Mouse (Mus musculus) ovary, adult 10 weeks (tissue): Measurements from ENCODE around the gene Nit1. TPM values are rescaled to one million over a fixed set of nuclear protein-coding genes. Genes with fewer than 3 reads are reported as not detected.

ENCODE experiments used
- polyA plus RNA-seq: library from polyadenylated mRNA; stranded (reverse); fragments of 350-450 nt; fragmentation: Illumina TruSeq; extraction: RNeasy Lipid Tissue Mini Kit (QIAGEN cat#74804); gene quantifications from one replicate; pipeline ENCODE4 v1.2.3, GENCODE M21; 2014

The Nit1 gene
- polyA plus RNA-seq, result 10.9 TPM

DNA sequence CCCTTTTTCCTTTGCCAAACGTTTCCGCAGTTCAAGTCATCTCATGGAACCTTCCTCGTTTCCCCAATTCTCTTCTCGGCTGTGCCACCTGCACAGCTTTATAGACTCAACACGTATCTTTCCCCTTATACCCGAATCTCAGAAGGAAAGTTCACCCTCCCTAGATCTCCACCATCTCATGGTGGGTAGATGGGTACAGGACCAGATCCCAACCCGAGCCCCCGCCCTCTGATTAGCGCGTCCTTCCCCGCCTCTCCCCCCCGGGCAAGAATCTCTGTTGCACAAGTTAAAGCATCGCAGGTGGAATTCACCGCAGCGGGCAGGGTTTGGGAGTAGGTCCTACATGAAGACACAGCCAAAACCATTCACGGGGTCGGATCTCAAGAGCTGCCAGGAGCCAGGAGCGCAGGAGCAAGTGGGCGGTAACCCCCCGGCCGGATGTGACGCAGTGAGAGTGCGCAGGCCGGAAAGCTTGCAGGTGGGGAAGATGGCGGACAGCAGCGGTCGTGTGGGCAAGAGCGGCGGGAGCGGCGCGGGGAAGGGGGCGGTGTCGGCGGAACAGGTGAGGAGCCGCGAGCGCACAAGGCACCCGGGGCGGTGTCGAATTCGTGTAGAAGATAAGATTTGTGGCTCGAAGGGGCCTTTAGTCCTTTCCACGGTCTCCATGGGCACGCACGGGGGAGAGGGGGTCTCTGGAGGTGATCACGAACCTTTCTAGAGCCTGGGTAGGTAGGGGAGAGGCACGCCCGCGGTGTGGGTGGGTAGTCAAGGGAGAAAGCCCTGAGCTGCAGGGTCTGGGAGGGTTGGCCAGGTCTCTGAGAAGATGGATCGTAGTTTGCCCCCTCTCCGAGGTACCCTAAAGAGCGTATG lies at the start of gene Nit1, which contains the start of gene Pfdn2:
TSS of gene Nit1 (minus strand) at position 422 of the 870 bp plus-strand sequence.
TSS of gene Pfdn2 (plus strand) at position 446 of the 870 bp plus-strand sequence.

DNA sequence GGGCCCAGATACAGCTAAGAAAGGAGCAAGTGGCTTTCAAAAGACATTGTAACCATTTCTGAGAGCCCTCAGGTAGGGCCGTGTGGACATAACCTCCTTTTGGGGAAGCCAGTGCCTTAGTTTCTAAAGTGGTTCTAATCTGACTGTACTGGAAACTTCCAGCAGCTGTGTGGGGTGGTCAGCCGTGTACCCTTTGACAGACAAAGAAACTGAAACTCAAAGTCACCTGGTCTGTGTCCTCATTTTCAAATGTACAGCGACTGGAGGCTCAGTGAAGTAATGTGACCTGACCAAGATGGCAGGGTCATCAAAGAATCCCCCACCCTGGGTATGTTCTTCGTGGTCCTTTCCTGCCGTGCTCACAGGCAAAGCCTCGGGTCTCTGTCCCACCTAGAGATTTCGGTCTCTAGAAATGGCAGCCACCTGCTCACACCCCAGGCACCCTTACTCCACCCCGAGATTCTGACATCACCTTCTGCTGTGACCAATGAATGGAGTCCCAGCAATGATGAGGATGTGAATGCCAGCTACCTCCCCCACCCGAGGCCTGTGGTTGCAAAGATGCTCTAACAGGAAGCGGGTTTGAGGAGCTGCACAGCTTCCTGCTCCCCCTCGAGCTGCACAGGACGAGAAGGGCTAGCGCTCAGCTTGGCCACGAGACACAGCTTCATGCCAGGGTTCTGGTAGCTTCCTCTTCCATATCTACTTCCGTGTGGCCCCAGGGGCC lies 43.1 kb upstream of the Nit1 start, which contains the start of gene Arhgap30:
TSS of gene Arhgap30 (plus strand) at position 579 of the 727 bp plus-strand sequence.

GRCm38 (mm10) chr1:171369845-171370556 lies 24.6 kb upstream of the Nit1 start, which contains the start of gene Nectin4:
Gene Nectin4 (plus strand): TSS chr1:171370099.

DNA sequence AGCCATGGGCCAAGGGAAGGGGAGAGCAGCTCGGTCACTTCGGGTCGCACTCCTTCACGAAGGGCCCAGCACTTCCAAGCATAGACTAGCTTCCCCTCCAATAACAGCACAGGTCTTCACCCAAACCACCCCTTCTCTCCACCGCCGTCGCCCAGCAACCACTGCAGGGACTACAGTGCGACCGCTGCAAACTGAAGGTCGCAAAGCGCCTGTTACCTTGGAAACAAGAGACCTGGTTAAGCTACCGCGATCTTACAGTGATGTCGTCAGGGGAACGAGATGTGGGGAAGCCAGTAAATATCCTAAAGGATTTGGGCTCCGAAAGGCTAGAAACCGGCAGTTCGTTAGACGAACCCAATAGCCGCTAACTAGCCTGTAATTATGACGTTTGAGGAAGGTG lies 15.2 kb upstream of the Nit1 start, which contains the start of gene Klhdc9:
TSS of gene Klhdc9 (minus strand) at position 143 of the 400 bp plus-strand sequence.

DNA sequence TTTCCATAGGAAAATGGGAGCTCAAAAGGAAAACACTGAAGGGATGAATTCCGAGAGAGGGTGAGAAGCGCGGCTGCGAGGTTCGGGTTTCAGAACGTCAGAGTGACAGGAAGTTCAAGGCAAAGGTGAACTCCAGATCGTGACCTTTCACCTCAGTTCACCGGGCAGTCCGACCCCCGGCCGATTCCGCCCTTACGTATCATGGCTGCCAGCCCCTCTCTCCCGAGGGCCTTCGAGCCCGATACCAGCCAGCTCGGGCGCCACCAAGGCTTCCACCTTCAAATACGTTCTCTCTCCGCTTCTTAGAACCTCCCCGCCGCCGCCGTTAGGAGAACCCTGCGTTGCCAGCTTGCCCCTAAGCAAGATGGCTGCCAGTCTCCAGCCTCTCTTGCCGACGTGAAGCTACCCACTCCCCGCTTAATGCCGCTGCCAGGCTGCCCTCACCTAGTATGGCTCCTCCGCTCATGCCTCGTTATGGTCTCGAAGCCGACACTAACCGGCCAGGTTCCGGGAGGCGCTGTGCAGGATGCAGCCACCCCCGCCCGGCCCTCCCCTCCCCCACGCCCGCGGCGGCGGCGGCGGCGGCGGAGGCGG lies 16.5 kb downstream of the Nit1 start, which contains the start of gene Dedd:
TSS of gene Dedd (plus strand) at position 307 of the 594 bp plus-strand sequence.

DNA sequence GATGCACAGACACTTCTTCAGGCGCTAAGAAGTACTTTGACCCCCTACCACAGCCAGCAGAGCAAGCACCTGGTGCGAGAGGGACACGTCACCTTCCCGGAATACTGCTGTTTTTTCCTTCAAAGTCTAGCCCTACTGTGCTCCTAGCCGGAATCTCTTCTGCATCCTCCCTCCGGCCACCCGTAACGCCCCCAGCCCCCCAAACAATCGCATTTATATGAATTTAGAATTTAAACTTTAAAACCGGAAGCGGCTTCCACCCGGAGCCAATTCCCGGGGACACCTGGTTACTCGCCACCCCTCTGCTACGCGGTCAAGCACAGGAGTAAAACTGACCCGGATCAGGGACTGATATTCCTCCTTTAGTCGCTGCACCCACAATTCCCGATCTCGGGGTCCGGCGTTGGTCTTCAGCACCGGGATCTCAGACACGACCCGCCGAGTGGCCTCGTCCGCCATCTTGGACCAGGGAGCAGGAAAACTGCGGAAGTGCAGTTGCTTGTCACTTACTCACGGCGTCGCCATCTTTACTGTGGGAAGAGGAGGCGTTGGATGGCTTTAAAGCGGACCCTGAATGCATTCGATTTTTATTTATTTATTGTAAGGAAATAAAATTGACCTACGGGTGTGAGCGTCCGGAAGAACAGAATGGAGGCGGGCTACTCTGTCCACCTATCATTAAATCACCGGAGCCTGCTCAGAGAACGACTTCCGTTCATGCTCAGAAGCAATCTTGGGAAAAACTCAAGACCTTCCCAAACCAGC lies 51.0 kb downstream of the Nit1 start, which contains the start of gene Ufc1:
TSS of gene Ufc1 (minus strand) at position 727 of the 765 bp plus-strand sequence.

Other genes with a start within 250 kb of the Nit1 start
- gene Cfap126, start 231.7 kb downstream of the Nit1 start, polyA plus RNA-seq, result 5.6 TPM
- 34.2 TPM for gene Sdhc, start 195.0 kb downstream of the Nit1 start, polyA plus RNA-seq
- not detected for gene Mpz, start 194.9 kb downstream of the Nit1 start, polyA plus RNA-seq
- 49.2 TPM for gene Pcp4l1, start 149.4 kb downstream of the Nit1 start, polyA plus RNA-seq
- gene Nr1i3, start 131.7 kb downstream of the Nit1 start, polyA plus RNA-seq, result not detected
- gene Tomm40l, start 123.1 kb downstream of the Nit1 start, polyA plus RNA-seq, result 4.0 TPM
- not detected for gene Apoa2, start 120.6 kb downstream of the Nit1 start, polyA plus RNA-seq
- gene Fcer1g, start 111.3 kb downstream of the Nit1 start, polyA plus RNA-seq, result 46.0 TPM
- 5.0 TPM for gene Adamts4, start 95.2 kb downstream of the Nit1 start, polyA plus RNA-seq
- gene Ndufs2, start 94.3 kb downstream of the Nit1 start, polyA plus RNA-seq, result 37.5 TPM
- gene B4galt3, start 75.3 kb downstream of the Nit1 start, polyA plus RNA-seq, result 6.0 TPM
- gene Ppox, start 64.5 kb downstream of the Nit1 start, polyA plus RNA-seq, result 4.1 TPM
- gene Usp21, start 57.7 kb downstream of the Nit1 start, polyA plus RNA-seq, result 24.1 TPM
- gene Ufc1, start 50.6 kb downstream of the Nit1 start, polyA plus RNA-seq, result 64.0 TPM
- gene Dedd, start 16.5 kb downstream of the Nit1 start, polyA plus RNA-seq, result 16.5 TPM
- 27.6 TPM for gene Pfdn2, start within 50 bp of the Nit1 start, polyA plus RNA-seq
- gene Klhdc9, start 15.2 kb upstream of the Nit1 start, polyA plus RNA-seq, result 0.40 TPM
- gene Nectin4, start 24.5 kb upstream of the Nit1 start, polyA plus RNA-seq, result 0.31 TPM
- gene Arhgap30, start 43.3 kb upstream of the Nit1 start, polyA plus RNA-seq, result 4.2 TPM
- gene Usf1, start 65.7 kb upstream of the Nit1 start, polyA plus RNA-seq, result 1.1 TPM
- not detected for gene Tstd1, start 73.2 kb upstream of the Nit1 start, polyA plus RNA-seq
- gene F11r, start 91.9 kb upstream of the Nit1 start, polyA plus RNA-seq, result 48.9 TPM
- 2.9 TPM for gene Alyref2, start 157.8 kb upstream of the Nit1 start, polyA plus RNA-seq
- not detected for gene Itln1, start 189.6 kb upstream of the Nit1 start, polyA plus RNA-seq
- gene Cd244a, start 213.5 kb upstream of the Nit1 start, polyA plus RNA-seq, result 0.91 TPM